Mouse (Mus musculus): ENCODE measurements around the gene Zfp36l2.
A peak's percentile ranks its signal among the peaks of the same experiment; 100 is the strongest.
"Not testable (repeated sequence)": the region's sequence is repeated elsewhere in the genome, so short reads cannot be mapped to it uniquely, and the experiment has no call there.

The Zfp36l2 gene

GRCm38 (mm10) chr17:84187727-84188373 is at the start of gene Zfp36l2:
Gene Zfp36l2, minus strand, starts transcription at chr17:84187947.
- DNase-seq (ENCODE audit: low spot score) = peak; percentile 97

GRCm38 (mm10) chr17:84236781-84237557 is 49.2 kb upstream of the Zfp36l2 start:
- no peak for DNase-seq (ENCODE audit: low spot score)

- DNase-seq (ENCODE audit: low spot score) = no peak
Measured at GRCm38 (mm10) chr17:84235399-84235928, 47.7 kb upstream of the Zfp36l2 start.

- DNase-seq (ENCODE audit: low spot score) = not testable (repeated sequence)
Measured at GRCm38 (mm10) chr17:84234785-84235184, 47.0 kb upstream of the Zfp36l2 start.

GRCm38 (mm10) chr17:84233758-84234157 is 46.0 kb upstream of the Zfp36l2 start:
- DNase-seq (ENCODE audit: low spot score) = no peak

GRCm38 (mm10) chr17:84231361-84231760 is 43.6 kb upstream of the Zfp36l2 start:
- DNase-seq (ENCODE audit: low spot score) = no peak

- no peak for DNase-seq (ENCODE audit: low spot score)
Measured at GRCm38 (mm10) chr17:84228223-84228622, 40.5 kb upstream of the Zfp36l2 start.

GRCm38 (mm10) chr17:84226681-84227080 is 38.9 kb upstream of the Zfp36l2 start:
- no peak for DNase-seq (ENCODE audit: low spot score)

- no peak for DNase-seq (ENCODE audit: low spot score)
Measured at GRCm38 (mm10) chr17:84226231-84226630, 38.5 kb upstream of the Zfp36l2 start.

GRCm38 (mm10) chr17:84224217-84224887 is 36.6 kb upstream of the Zfp36l2 start:
- no peak for DNase-seq (ENCODE audit: low spot score)

GRCm38 (mm10) chr17:84218841-84219240 is 31.1 kb upstream of the Zfp36l2 start:
- DNase-seq (ENCODE audit: low spot score) = not testable (repeated sequence)

- no peak for DNase-seq (ENCODE audit: low spot score)
Measured at GRCm38 (mm10) chr17:84217696-84218095, 29.9 kb upstream of the Zfp36l2 start.

- DNase-seq (ENCODE audit: low spot score) = no peak
Measured at GRCm38 (mm10) chr17:84215264-84215960, 27.7 kb upstream of the Zfp36l2 start.

GRCm38 (mm10) chr17:84213464-84213863 is 25.7 kb upstream of the Zfp36l2 start:
- no peak for DNase-seq (ENCODE audit: low spot score)

- no peak for DNase-seq (ENCODE audit: low spot score)
Measured at GRCm38 (mm10) chr17:84207611-84208010, 19.9 kb upstream of the Zfp36l2 start.

GRCm38 (mm10) chr17:84206239-84206638 is 18.5 kb upstream of the Zfp36l2 start:
- DNase-seq (ENCODE audit: low spot score) = no peak

- no peak for DNase-seq (ENCODE audit: low spot score)
Measured at GRCm38 (mm10) chr17:84204962-84205361, 17.2 kb upstream of the Zfp36l2 start.

- DNase-seq (ENCODE audit: low spot score) = no peak
Measured at GRCm38 (mm10) chr17:84203340-84203739, 15.6 kb upstream of the Zfp36l2 start.

GRCm38 (mm10) chr17:84201183-84201582 is 13.4 kb upstream of the Zfp36l2 start:
- no peak for DNase-seq (ENCODE audit: low spot score)

- DNase-seq (ENCODE audit: low spot score) = no peak
Measured at GRCm38 (mm10) chr17:84197912-84198344, 10.2 kb upstream of the Zfp36l2 start.

GRCm38 (mm10) chr17:84196329-84196728 is 8.6 kb upstream of the Zfp36l2 start:
- DNase-seq (ENCODE audit: low spot score) = no peak

GRCm38 (mm10) chr17:84195835-84196234 is 8.1 kb upstream of the Zfp36l2 start:
- DNase-seq (ENCODE audit: low spot score) = no peak

Measured in testis, postnatal 10 days (tissue).